Mouse (Mus musculus): ENCODE results near the gene Tpo. TPM values are rescaled to one million over a fixed set of nuclear protein-coding genes. Genes with fewer than 3 reads are reported as not detected.

The Tpo gene
- polyA plus RNA-seq, 1 experiment from 2014 or later: 0.57 TPM

DNA sequence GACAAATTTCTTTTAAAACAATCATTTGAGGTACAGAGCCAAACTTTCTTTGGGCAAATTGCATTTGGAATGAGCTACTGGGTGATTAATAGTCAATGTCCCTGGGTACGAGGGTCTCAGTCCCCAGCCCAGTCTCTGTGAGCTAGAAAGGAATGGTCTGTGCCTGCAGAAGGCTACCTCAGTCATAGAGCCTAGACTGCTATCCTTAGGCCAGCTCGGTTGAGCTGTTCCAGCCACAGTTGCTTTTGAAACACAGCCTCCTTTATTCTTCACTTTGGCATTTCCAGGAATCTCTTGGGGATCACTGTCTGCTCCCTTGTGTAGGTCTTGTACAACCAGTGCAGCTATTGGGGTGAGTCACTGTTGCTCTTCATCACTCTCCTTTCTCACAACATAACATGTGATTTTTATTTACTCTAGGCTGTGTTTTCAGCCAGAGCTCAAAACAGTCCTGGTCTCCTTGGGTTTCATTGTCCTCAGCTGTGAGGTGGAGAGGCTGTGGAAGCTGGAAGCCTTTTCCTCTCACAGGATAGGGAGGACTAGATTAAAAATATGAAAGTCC is 108.1 kb downstream of the Tpo start:
- H3K4me2 ChIP-seq (ENCODE audit: low read depth, low read length): no peak overlapping the region
- no peak for ATAC-seq (ENCODE audit: low read depth)

GRCm38 (mm10) chr12:30023491-30023890 is 108.9 kb downstream of the Tpo start:
- Histone ChIP-seq H3K9ac (ENCODE audit: low read depth, low read length) (no peak overlapping the region), H3K9me3 (ENCODE audit: control insufficient read depth, low read length) (no peaks in the 10 kb centered on the region), H3K4me3 (ENCODE audit: low read depth, low read length) (no peak overlapping the region), H3K27me3 (replicated peaks; ENCODE audit: control insufficient read depth, insufficient read depth, low read length) (no peaks in the 10 kb centered on the region), H3K4me1 (ENCODE audit: control insufficient read depth, insufficient read depth, low read length) (no peaks in the 10 kb centered on the region; the same call in 1 of the 2 replicates), H3K36me3 (ENCODE audit: control insufficient read depth, insufficient read depth, low read length) (0 out of 2 replicates have a peak, but pooled peaks cover 6% of the 10 kb centered on the region), H3K4me2 (ENCODE audit: low read depth, low read length) (no peak overlapping the region), H3K27ac (replicated peaks; ENCODE audit: low read depth, low read length) (no peak overlapping the region)
- DNase-seq (ENCODE audit: low spot score) (no peak), ATAC-seq (ENCODE audit: low read depth) (no peak)
- WGBS: 31% methylated on average over 3 of the region's 3 CpGs

More for the DNA sequence above, 108.1 kb downstream of the Tpo start:
- 44% methylated on average over 2 of the region's 2 CpGs for WGBS
- no peak overlapping the region for H3K9ac ChIP-seq (ENCODE audit: low read depth, low read length)
- no peak for DNase-seq (ENCODE audit: low spot score)
- 0 out of 2 replicates have a peak, but pooled peaks cover 4% of the 10 kb centered on the region for H3K36me3 ChIP-seq (ENCODE audit: control insufficient read depth, insufficient read depth, low read length)
- H3K9me3 ChIP-seq (ENCODE audit: control insufficient read depth, low read length): no peaks in the 10 kb centered on the region
- no peak overlapping the region for H3K4me3 ChIP-seq (ENCODE audit: low read depth, low read length)
- H3K27ac ChIP-seq (replicated peaks; ENCODE audit: low read depth, low read length): no peak overlapping the region
- H3K4me1 ChIP-seq (ENCODE audit: control insufficient read depth, insufficient read depth, low read length): no peaks in the 10 kb centered on the region; the same call in 1 of the 2 replicates
- H3K27me3 ChIP-seq (replicated peaks; ENCODE audit: control insufficient read depth, insufficient read depth, low read length): no peaks in the 10 kb centered on the region

DNA sequence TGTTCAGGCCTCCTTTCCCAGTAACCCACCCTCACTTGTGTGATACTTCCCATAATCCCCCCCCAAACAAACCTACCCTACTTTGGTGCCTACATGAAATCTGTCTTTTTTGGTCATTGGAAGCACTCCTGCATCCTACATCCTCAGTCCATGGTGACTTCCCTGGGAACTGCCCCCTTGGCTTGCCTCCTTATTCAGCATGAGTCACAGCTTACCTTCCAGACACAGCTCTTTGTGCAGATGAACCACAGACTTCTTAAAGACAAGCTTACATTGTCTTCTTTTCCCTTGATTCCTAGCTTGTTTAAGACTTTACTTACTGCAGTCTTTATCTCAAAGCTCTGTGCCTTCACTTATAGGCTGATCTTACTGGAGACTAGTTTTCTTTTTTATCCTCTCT is 112.0 kb downstream of the Tpo start:
- no peaks in the 10 kb centered on the region for H3K9me3 ChIP-seq (ENCODE audit: control insufficient read depth, low read length)
- no peaks in the 10 kb centered on the region for H3K4me1 ChIP-seq (ENCODE audit: control insufficient read depth, insufficient read depth, low read length)
- H3K4me3 ChIP-seq (ENCODE audit: low read depth, low read length): no peak overlapping the region
- no peak overlapping the region for H3K27ac ChIP-seq (replicated peaks; ENCODE audit: low read depth, low read length)
- no peak overlapping the region for H3K4me2 ChIP-seq (ENCODE audit: low read depth, low read length)
- peaks cover 37% of the 10 kb centered on the region for H3K36me3 ChIP-seq (ENCODE audit: control insufficient read depth, insufficient read depth, low read length)
- no peaks in the 10 kb centered on the region for H3K27me3 ChIP-seq (replicated peaks; ENCODE audit: control insufficient read depth, insufficient read depth, low read length)
- DNase-seq (ENCODE audit: low spot score): no peak
- H3K9ac ChIP-seq (ENCODE audit: low read depth, low read length): no peak overlapping the region
- no peak for ATAC-seq (ENCODE audit: low read depth)

DNA sequence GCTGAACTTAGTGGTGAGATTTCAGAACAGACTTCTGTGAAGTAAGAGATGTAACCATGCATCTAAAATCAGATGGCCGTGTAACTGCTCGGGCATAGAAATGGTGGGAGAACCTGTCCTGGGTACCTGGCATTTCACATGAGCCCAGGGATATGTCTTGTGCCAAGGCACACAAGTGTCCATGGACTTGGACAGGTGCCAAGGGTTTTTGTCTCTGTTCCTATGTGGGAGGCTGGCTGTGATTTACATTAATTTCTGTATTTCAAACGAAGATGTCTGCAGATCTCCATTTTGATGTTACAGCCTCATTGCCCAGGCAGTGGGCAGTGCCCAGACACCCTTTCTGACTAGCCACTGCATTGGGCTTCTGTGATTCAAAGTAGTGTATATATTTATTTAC is 115.3 kb downstream of the Tpo start:
- 87% methylated on average over 3 of the region's 3 CpGs for WGBS
- H3K36me3 ChIP-seq (ENCODE audit: control insufficient read depth, insufficient read depth, low read length): peaks cover 70% of the 10 kb centered on the region

DNA sequence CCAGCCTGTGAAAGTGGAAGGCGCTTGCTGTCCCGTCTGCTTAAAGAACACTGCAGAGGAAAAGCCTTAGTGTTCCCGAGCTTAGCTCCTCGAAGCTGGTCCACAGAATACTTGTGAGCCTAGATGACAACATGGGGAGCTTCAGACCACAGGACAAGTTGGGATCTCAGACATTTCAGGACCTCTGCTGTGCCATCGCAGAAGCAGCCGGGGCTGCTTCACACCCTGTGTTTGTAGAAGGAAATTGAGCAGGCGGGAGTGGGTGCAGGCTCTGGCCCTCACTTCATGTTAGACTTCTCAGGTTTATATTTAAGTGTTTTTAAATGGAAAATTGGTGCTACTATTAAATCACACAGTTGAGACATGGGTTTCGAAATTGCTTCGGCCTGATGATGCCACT is 116.9 kb downstream of the Tpo start:
- no peaks in the 10 kb centered on the region for H3K27me3 ChIP-seq (replicated peaks; ENCODE audit: control insufficient read depth, insufficient read depth, low read length)
- H3K9ac ChIP-seq (ENCODE audit: low read depth, low read length): no peak overlapping the region
- H3K4me1 ChIP-seq (ENCODE audit: control insufficient read depth, insufficient read depth, low read length): no peaks in the 10 kb centered on the region
- no peak for ATAC-seq (ENCODE audit: low read depth)
- no peaks in the 10 kb centered on the region for H3K9me3 ChIP-seq (ENCODE audit: control insufficient read depth, low read length)
- no peak overlapping the region for H3K4me3 ChIP-seq (ENCODE audit: low read depth, low read length)
- no peak overlapping the region for H3K4me2 ChIP-seq (ENCODE audit: low read depth, low read length)
- H3K36me3 ChIP-seq (ENCODE audit: control insufficient read depth, insufficient read depth, low read length): peaks cover 82% of the 10 kb centered on the region
- no peak for DNase-seq (ENCODE audit: low spot score)
- H3K27ac ChIP-seq (replicated peaks; ENCODE audit: low read depth, low read length): no peak overlapping the region
- 84% methylated on average over 9 of the region's 9 CpGs for WGBS

More for the DNA sequence above, 115.3 kb downstream of the Tpo start:
- ATAC-seq (ENCODE audit: low read depth) (no peak), DNase-seq (ENCODE audit: low spot score) (no peak)
- Histone ChIP-seq H3K27ac (replicated peaks; ENCODE audit: low read depth, low read length) (no peak overlapping the region), H3K4me3 (ENCODE audit: low read depth, low read length) (no peak overlapping the region), H3K27me3 (replicated peaks; ENCODE audit: control insufficient read depth, insufficient read depth, low read length) (no peaks in the 10 kb centered on the region), H3K9me3 (ENCODE audit: control insufficient read depth, low read length) (no peaks in the 10 kb centered on the region), H3K4me2 (ENCODE audit: low read depth, low read length) (no peak overlapping the region), H3K9ac (ENCODE audit: low read depth, low read length) (no peak overlapping the region), H3K4me1 (ENCODE audit: control insufficient read depth, insufficient read depth, low read length) (no peaks in the 10 kb centered on the region)

GRCm38 (mm10) chr12:30008741-30009140 is 123.7 kb downstream of the Tpo start:
- no peak overlapping the region for H3K27ac ChIP-seq (replicated peaks; ENCODE audit: low read depth, low read length)
- H3K36me3 ChIP-seq (ENCODE audit: control insufficient read depth, insufficient read depth, low read length): peaks cover 91% of the 10 kb centered on the region
- no peak overlapping the region for H3K9ac ChIP-seq (ENCODE audit: low read depth, low read length)
- H3K4me1 ChIP-seq (ENCODE audit: control insufficient read depth, insufficient read depth, low read length): no peaks in the 10 kb centered on the region
- no peak overlapping the region for H3K4me2 ChIP-seq (ENCODE audit: low read depth, low read length)
- H3K27me3 ChIP-seq (replicated peaks; ENCODE audit: control insufficient read depth, insufficient read depth, low read length): no peaks in the 10 kb centered on the region
- WGBS: 92% methylated on average over 5 of the region's 5 CpGs
- ATAC-seq (ENCODE audit: low read depth) (no peak), DNase-seq (ENCODE audit: low spot score) (no peak)
- no peaks in the 10 kb centered on the region for H3K9me3 ChIP-seq (ENCODE audit: control insufficient read depth, low read length)
- H3K4me3 ChIP-seq (ENCODE audit: low read depth, low read length): no peak overlapping the region

DNA sequence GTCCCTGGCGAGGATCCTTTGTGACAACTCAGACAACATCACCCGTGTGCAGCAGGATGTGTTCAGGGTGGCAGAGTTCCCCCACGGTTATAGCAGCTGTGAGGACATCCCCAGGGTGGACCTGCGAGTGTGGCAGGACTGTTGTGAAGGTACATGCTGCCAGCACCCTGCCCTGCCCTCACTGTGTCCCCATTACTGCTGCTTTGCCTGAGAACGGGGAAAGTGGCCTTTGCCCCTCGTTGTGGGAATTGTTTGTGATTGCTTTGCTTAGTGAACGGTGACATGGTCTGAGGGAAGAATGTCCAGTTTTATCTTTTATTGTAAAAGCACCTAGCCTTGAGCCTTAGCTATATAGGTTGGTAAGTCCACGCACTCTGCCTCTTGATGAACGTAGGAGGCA is 125.8 kb downstream of the Tpo start:
- peaks cover 91% of the 10 kb centered on the region for H3K36me3 ChIP-seq (ENCODE audit: control insufficient read depth, insufficient read depth, low read length)
- no peak for DNase-seq (ENCODE audit: low spot score)
- H3K27ac ChIP-seq (replicated peaks; ENCODE audit: low read depth, low read length): no peak overlapping the region
- H3K9ac ChIP-seq (ENCODE audit: low read depth, low read length): no peak overlapping the region
- H3K4me3 ChIP-seq (ENCODE audit: low read depth, low read length): no peak overlapping the region
- H3K4me2 ChIP-seq (ENCODE audit: low read depth, low read length): no peak overlapping the region
- no peaks in the 10 kb centered on the region for H3K9me3 ChIP-seq (ENCODE audit: control insufficient read depth, low read length)
- no peak for ATAC-seq (ENCODE audit: low read depth)
- 83% methylated on average over 9 of the region's 9 CpGs for WGBS
- no peaks in the 10 kb centered on the region for H3K27me3 ChIP-seq (replicated peaks; ENCODE audit: control insufficient read depth, insufficient read depth, low read length)
- no peaks in the 10 kb centered on the region for H3K4me1 ChIP-seq (ENCODE audit: control insufficient read depth, insufficient read depth, low read length)

Other genes with a start within 250 kb of the Tpo start
- 128 and 139 TPM in 2 replicates for gene Pxdn, start 195.0 kb downstream of the Tpo start, polyA plus RNA-seq (2014; fragmentation: Nextera tagmentation; extraction: Ambion mirVana)
- gene Sntg2, start 240.8 kb upstream of the Tpo start, polyA plus RNA-seq (2014; fragmentation: Nextera tagmentation; extraction: Ambion mirVana): 2.8 and 3.8 TPM in 2 replicates

Data from embryonic facial prominence, embryonic 14.5 days (tissue).